Mouse (Mus musculus) midbrain, embryonic 16.5 days (tissue): ENCODE results near the gene Cdk15. TPM values are rescaled to one million over a fixed set of nuclear protein-coding genes. Genes with fewer than 3 reads are reported as not detected.

Source experiments
- ATAC-seq: fragments of 200-750 bp; cut with Nextera tagmentation; 2 replicates; pipeline ENCODE4 v1.8.0; 2017; ENCODE audit warnings: moderate TSS enrichment
- H3K27ac ChIP-seq: fragments of 300-500 bp; sonication (generic); 2 replicates; pipeline ENCODE4 v1.5.1; 2014; ENCODE audit warnings: mild to moderate bottlenecking, low read length, mixed read lengths
- H3K27me3 ChIP-seq: fragments of 300-500 bp; sonication (generic); 2 replicates; pipeline ENCODE4 v1.6.1; 2014; ENCODE audit warnings: low read depth, low read length, mixed read lengths; ENCODE audit not compliant: control insufficient read depth, insufficient read depth
- H3K36me3 ChIP-seq: fragments of 300-500 bp; sonication (generic); 2 replicates; pipeline ENCODE4 v1.6.1; 2014; ENCODE audit warnings: mild to moderate bottlenecking, low read length, moderate library complexity, mixed read lengths; ENCODE audit not compliant: control insufficient read depth, insufficient read depth
- H3K4me1 ChIP-seq: fragments of 300-500 bp; sonication (generic); 2 replicates; pipeline ENCODE4 v1.6.1; 2014; ENCODE audit warnings: mild to moderate bottlenecking, low read length, mixed read lengths; ENCODE audit not compliant: control insufficient read depth, insufficient read depth
- H3K4me2 ChIP-seq: fragments of 300-500 bp; sonication (generic); 2 replicates; pipeline ENCODE4 v1.6.1; 2014; ENCODE audit warnings: mild to moderate bottlenecking, low read length, mixed read lengths
- H3K4me3 ChIP-seq: fragments of 300-500 bp; sonication (generic); 2 replicates; pipeline ENCODE4 v1.5.1; 2014; ENCODE audit warnings: low read depth, mild to moderate bottlenecking, low read length, moderate library complexity, mixed read lengths
- H3K9ac ChIP-seq: fragments of 300-500 bp; sonication (generic); 2 replicates; pipeline ENCODE4 v1.6.1; 2014; ENCODE audit warnings: low read depth, low read length, mixed read lengths
- H3K9me3 ChIP-seq: fragments of 300-500 bp; sonication (generic); replicated peaks from 2 replicates; pipeline ENCODE4 v1.6.1; 2014; ENCODE audit warnings: mild to moderate bottlenecking, low read length, mixed read lengths; ENCODE audit not compliant: control insufficient read depth, poor library complexity, severe bottlenecking
- WGBS: fragments of 180-500 bp; shearing (Covaris S2); extraction: QIAGEN DNeasy Blood & Tissue Kit; methylation state at CpG from one replicate; pipeline ENCODE4 v1.1.7; 2014; 5-methylcytosine and 5-hydroxymethylcytosine counted together
- polyA plus RNA-seq: library from polyadenylated mRNA; unstranded; fragments of >200 nt; fragmentation: Nextera tagmentation; extraction: Ambion mirVana; gene quantifications from 2 replicates; pipeline ENCODE4 v1.2.1, GENCODE M21; 2015

The Cdk15 gene
- polyA plus RNA-seq, 1 experiment from 2014 or later, result 2.2 TPM

DNA sequence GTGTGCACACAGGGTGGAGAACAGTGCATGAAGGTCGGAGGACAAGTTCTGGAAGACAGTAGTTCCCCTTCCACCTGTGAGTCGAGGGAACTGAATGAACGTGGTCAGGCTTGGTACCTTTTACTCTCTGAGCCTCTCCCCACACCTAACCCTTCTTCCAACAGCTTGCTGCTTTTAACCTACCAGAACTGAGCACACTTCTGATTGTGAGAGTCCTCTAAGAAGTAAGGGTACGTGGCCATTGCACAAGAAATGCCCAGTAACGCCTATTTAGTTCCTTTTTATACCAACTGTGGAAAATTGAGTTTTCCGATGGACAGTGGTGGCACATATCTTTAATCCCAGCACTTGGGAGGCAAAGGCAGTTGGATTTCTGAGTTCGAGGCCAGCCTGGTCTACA is 28.2 kb upstream of the Cdk15 start:
- 87% methylated on average over 7 of the region's 7 CpGs for WGBS
- H3K9ac ChIP-seq, result no peak overlapping the region
- no peak overlapping the region for H3K4me2 ChIP-seq
- H3K27ac ChIP-seq, result no peak overlapping the region
- H3K9me3 ChIP-seq, result no peaks in the 10 kb centered on the region
- ATAC-seq, result no peak
- H3K27me3 ChIP-seq, result no peaks in the 10 kb centered on the region
- H3K4me3 ChIP-seq, result no peak overlapping the region
- no peaks in the 10 kb centered on the region for H3K4me1 ChIP-seq
- H3K36me3 ChIP-seq, result no peaks in the 10 kb centered on the region

DNA sequence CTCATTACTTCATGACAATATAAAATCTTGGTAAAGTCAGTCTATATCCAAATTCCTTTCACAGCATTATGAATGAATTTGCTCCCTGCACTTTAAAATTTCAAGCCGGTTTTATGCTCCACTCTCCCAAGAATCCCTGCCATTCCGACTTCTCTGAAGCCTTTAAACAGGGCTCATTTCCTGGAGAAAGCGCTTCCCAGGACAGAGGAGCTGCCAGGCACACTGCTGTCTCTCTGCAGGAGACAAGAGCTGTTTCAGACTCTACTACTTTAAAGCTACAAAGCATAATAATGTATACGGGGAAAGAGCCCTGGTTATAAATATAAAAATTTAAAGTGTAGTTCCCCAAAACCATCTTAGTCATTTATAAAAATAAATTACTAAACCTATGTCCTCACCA is 27.5 kb upstream of the Cdk15 start:
- H3K36me3 ChIP-seq, result no peaks in the 10 kb centered on the region
- no peak overlapping the region for H3K27ac ChIP-seq
- no peak overlapping the region for H3K9ac ChIP-seq
- no peak overlapping the region for H3K4me3 ChIP-seq
- no peaks in the 10 kb centered on the region for H3K27me3 ChIP-seq
- 31% methylated on average over 4 of the region's 4 CpGs for WGBS
- no peak overlapping the region for H3K4me2 ChIP-seq
- ATAC-seq, result no peak
- H3K9me3 ChIP-seq, result no peaks in the 10 kb centered on the region
- no peaks in the 10 kb centered on the region for H3K4me1 ChIP-seq

DNA sequence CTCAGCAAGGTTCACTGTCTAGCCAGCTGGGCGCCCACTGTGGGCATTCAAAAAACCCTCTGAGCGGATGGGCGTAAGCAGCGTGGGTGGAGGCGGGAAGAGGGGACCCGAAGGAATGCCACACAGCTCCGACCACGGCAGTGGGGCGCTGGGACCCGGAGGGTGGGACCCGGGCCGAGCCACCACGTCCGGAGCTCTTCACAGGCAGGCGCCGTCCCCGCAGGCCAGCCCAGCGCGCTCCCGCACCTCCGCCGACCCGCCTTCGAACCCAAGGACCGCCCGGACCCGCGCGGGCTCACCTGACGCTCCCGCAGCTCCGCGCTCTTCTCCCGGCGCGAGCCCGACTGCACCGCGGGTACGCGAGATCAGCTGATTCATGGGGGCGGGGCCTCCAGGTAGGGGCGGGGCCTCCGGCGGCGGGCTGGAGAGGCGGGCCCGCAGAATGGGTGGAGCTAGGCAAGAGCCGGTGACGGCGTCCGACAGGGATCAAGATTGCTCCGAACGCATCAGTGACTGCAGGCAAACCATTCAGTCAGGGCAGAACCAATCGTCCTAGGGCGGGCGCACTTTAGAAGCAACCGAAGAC is 19.8 kb upstream of the Cdk15 start, which contains the start of gene Als2:
TSS of gene Als2 (minus strand) at position 376 of the 586 bp plus-strand sequence.
- WGBS, result under 1% methylated on average over 42 of the region's 58 CpGs

DNA sequence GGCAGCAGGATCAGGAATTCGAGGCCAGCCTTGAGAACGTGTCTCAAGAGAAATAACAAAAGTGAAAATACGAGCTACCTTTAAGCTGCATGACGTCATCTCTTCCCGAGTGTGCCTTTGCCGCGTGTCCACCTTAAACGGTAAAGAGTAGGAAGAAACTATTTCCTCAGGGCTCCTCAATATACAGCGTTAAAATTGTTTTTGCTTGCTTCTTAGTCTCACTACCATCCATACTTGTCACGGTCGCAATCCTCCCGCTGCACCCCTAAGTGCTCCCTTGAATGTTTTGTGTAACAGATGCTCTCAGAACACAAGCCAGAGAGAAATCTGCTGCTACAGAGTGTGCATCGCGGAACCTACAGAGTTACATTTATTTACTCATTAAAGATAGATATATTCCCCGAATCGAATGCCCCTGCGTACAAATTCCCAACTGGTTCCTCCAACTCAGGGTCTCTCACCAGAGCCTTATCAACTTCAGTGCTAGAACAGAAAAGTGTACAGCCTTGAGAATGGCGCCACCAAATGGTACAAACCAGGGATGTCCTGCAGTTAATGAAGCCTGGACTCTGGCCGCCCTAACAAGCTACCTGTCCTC is 19.0 kb upstream of the Cdk15 start:
- peak; percentile 52 for ATAC-seq
- WGBS, result under 1% methylated on average over 19 of the region's 19 CpGs

More for the DNA sequence above, 19.8 kb upstream of the Cdk15 start, which contains the start of gene Als2:
- Histone ChIP-seq H3K27me3 (no peaks in the 10 kb centered on the region), H3K9ac (peak within 1 kb of the TSS; percentile 69), H3K4me3 (peak within 1 kb of the TSS; percentile 74), H3K9me3 (no peaks in the 10 kb centered on the region), H3K4me2 (peak within 1 kb of the TSS; percentile 88), H3K36me3 (no peaks in the 10 kb centered on the region), H3K4me1 (peaks cover 12% of the 10 kb centered on the region), H3K27ac (peak within 1 kb of the TSS; percentile 85)
- ATAC-seq, result peak; percentile 99

DNA sequence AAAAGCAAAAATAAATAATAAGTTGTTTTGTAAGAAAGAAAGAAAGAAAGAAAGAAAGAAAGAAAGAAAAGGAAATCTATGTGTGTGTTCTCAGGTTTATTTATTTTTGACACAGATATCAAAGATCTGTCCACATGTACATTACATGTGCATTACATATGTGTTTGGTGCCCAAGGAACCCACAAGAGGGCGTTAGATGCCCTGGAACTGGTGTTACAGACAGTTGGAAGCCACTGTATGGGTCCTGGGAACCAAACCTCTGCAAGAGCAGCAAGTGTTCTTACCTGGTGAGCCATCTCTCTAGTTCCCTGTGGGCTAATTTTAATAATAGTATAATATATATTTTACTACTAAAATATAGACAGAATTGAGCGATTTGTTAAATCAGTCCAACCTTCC is 12.9 kb upstream of the Cdk15 start:
- ATAC-seq, result no peak
- no peaks in the 10 kb centered on the region for H3K36me3 ChIP-seq
- no peak overlapping the region for H3K27ac ChIP-seq
- 67% methylated on average over 2 of the region's 2 CpGs for WGBS
- no peaks in the 10 kb centered on the region for H3K4me1 ChIP-seq
- H3K4me3 ChIP-seq, result no peak overlapping the region
- no peak overlapping the region for H3K4me2 ChIP-seq
- H3K27me3 ChIP-seq, result no peaks in the 10 kb centered on the region
- no peaks in the 10 kb centered on the region for H3K9me3 ChIP-seq
- no peak overlapping the region for H3K9ac ChIP-seq

More for the DNA sequence above, 19.0 kb upstream of the Cdk15 start:
- H3K27me3 ChIP-seq, result no peaks in the 10 kb centered on the region
- H3K9ac ChIP-seq, result peak overlapping the region; percentile 69
- no peaks in the 10 kb centered on the region for H3K36me3 ChIP-seq
- peak overlapping the region; percentile 85 for H3K27ac ChIP-seq
- peak overlapping the region; percentile 88 for H3K4me2 ChIP-seq
- H3K4me1 ChIP-seq, result peaks cover 12% of the 10 kb centered on the region
- H3K9me3 ChIP-seq, result no peaks in the 10 kb centered on the region
- H3K4me3 ChIP-seq, result peak overlapping the region; percentile 74

DNA sequence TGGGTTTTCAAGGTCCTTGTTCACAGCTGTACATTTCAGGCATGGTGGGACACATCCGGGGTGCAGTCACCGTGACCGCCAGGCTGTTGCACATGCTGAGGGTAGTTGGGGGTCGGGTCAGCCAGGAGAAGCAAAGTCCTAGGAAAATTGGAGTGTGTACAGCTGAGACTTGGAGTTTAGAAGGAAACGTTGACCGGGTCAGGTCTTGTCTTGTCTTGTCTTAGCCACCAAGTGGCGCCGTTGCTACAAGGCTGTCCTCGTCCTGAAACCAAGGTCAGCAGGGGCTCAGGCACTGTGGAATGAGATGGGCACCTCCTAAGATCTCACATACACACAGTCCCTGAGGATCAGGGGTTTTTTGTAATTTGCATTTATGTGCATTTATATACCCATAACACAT is 9.1 kb upstream of the Cdk15 start:
- ATAC-seq, result peak; percentile 29; the same call in 1 of the 2 replicates
- no peaks in the 10 kb centered on the region for H3K4me1 ChIP-seq
- WGBS, result 5% methylated on average over 9 of the region's 9 CpGs
- H3K4me3 ChIP-seq, result no peak overlapping the region
- no peak overlapping the region for H3K27ac ChIP-seq
- H3K9ac ChIP-seq, result no peak overlapping the region
- no peaks in the 10 kb centered on the region for H3K36me3 ChIP-seq
- H3K9me3 ChIP-seq, result no peaks in the 10 kb centered on the region
- H3K4me2 ChIP-seq, result no peak overlapping the region
- H3K27me3 ChIP-seq, result no peaks in the 10 kb centered on the region

DNA sequence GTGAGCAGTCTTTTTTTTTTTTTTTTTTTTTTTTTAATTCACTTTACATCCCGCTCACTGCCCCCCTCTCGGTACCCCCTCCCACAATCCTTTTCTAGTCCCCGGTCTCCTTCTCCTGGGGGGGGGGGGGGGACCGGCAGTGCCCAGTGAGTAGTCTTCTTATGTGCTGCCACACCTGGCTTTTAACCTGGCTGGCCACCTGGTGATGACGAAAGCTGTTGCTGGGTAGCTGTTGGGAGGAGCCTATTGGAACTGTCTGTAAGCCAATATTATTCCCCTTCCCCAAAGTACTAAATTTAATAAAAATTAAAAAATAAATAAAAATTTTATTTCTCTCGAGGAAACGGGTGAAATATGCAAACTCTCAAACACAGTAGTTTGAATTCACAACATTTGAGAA is 3.9 kb upstream of the Cdk15 start:
- no peak overlapping the region for H3K27ac ChIP-seq
- H3K36me3 ChIP-seq, result no peaks in the 10 kb centered on the region
- 9% methylated on average over 4 of the region's 7 CpGs for WGBS
- peak overlapping the region; percentile 70; the same call in 1 of the 2 replicates for H3K9ac ChIP-seq
- no peaks in the 10 kb centered on the region; the same call in 1 of the 2 replicates for H3K27me3 ChIP-seq
- H3K4me3 ChIP-seq, result peak overlapping the region; percentile 34
- peak overlapping the region; percentile 64 for H3K4me2 ChIP-seq
- peak; percentile 77; the same call in 1 of the 2 replicates for ATAC-seq
- no peaks in the 10 kb centered on the region for H3K9me3 ChIP-seq
- H3K4me1 ChIP-seq, result peaks cover 13% of the 10 kb centered on the region

DNA sequence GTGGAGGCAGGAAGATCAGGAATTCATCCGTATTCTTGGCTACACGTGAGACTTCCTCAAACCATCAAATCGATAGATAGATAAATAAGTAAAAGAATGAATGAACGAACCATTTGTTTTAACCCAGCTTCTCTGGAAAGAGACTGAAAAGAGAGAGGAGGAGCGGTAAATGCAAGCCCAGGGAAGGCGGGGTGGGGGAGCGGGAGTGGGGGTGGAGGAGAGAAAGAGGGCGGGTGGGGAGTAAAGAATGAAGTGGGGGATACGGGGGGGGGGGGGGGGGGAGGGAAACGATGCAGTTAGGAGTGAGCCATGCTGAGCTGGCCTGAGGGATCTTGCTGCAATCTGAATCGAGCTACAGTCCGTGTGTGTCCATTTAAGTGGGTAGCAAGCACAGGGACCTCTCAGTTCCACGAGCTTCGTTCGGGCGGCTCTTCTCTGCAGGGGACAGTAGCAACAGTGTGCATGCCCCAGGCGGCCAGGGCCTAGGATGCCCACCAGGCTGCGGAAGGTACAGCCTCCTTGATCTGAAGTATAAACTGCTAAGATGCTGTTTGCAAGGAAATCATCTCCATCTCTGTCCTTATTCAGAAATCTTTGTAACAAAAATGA is 3.3 kb upstream of the Cdk15 start:
- Histone ChIP-seq H3K4me3 (peak overlapping the region; percentile 34), H3K36me3 (no peaks in the 10 kb centered on the region), H3K4me1 (peaks cover 13% of the 10 kb centered on the region), H3K27me3 (no peaks in the 10 kb centered on the region; the same call in 1 of the 2 replicates), H3K9ac (peak overlapping the region; percentile 70), H3K27ac (no peak overlapping the region), H3K4me2 (peak overlapping the region; percentile 64), H3K9me3 (no peaks in the 10 kb centered on the region)
- under 1% methylated on average over 15 of the region's 18 CpGs for WGBS
- ATAC-seq, result peak; percentile 63

DNA sequence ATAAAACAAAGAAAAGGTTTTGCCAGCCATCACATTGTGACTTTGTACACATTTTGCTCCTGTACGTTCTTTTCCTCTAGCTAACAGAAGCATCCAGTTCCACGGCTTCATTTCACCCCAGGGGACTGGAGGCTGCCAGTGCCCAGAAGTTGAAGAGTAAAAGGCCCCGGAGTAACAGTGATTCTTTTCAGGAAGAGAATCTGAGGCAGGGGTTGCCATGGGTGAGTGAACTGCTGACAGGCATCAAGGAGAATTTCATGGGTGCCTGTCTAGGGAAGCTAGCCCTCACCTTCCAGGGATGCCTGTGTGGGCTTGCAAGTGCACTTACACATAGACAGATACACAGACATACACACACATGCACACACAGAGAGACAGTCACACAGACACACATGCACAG is 1.0 kb downstream of the Cdk15 start:
- WGBS, result 16% methylated on average over 3 of the region's 3 CpGs
- Histone ChIP-seq H3K4me1 (peaks cover 13% of the 10 kb centered on the region), H3K4me3 (no peak overlapping the region), H3K36me3 (no peaks in the 10 kb centered on the region), H3K27ac (no peak overlapping the region), H3K9ac (no peak overlapping the region), H3K9me3 (no peaks in the 10 kb centered on the region), H3K27me3 (no peaks in the 10 kb centered on the region; the same call in 1 of the 2 replicates), H3K4me2 (no peak overlapping the region)
- ATAC-seq, result peak; percentile 19; the same call in 1 of the 2 replicates
